Mouse (Mus musculus) midbrain, embryonic 12.5 days (tissue): Measurements from ENCODE around the gene Fkbp5. TPM values are rescaled to one million over a fixed set of nuclear protein-coding genes. Genes with fewer than 3 reads are reported as not detected.
A peak's percentile ranks its signal among the peaks of the same experiment; 100 is the strongest.
"Not testable (repeated sequence)": the region's sequence is repeated elsewhere in the genome, so short reads cannot be mapped to it uniquely, and the experiment has no call there.

ENCODE experiments used
- ATAC-seq: fragments of 200-750 bp; cut with Nextera tagmentation; 2 replicates; pipeline ENCODE4 v1.8.0; 2017; ENCODE audit warnings: low read depth, moderate TSS enrichment, moderate library complexity; ENCODE audit not compliant: low FRiP score
- H3K27ac ChIP-seq: fragments of 300-500 bp; sonication (generic); replicated peaks from 2 replicates; pipeline ENCODE4 v1.5.1; 2016; ENCODE audit warnings: mild to moderate bottlenecking
- H3K27me3 ChIP-seq: fragments of 300-500 bp; sonication (generic); 2 replicates; pipeline ENCODE4 v1.6.1; 2016; ENCODE audit warnings: mild to moderate bottlenecking
- H3K36me3 ChIP-seq: fragments of 300-500 bp; sonication (generic); 2 replicates; pipeline ENCODE4 v1.6.1; 2016
- H3K4me1 ChIP-seq: fragments of 300-500 bp; sonication (generic); 2 replicates; pipeline ENCODE4 v1.6.1; 2016
- H3K4me2 ChIP-seq: fragments of 300-500 bp; sonication (generic); replicated peaks from 2 replicates; pipeline ENCODE4 v1.6.1; 2016; ENCODE audit warnings: mild to moderate bottlenecking, moderate library complexity
- H3K4me3 ChIP-seq: fragments of 300-500 bp; sonication (generic); 2 replicates; pipeline ENCODE4 v1.5.1; 2016; ENCODE audit warnings: mild to moderate bottlenecking
- H3K9ac ChIP-seq: fragments of 300-500 bp; sonication (generic); replicated peaks from 2 replicates; pipeline ENCODE4 v1.6.1; 2016; ENCODE audit warnings: mild to moderate bottlenecking, moderate library complexity
- H3K9me3 ChIP-seq: fragments of 300-500 bp; sonication (generic); 2 replicates; pipeline ENCODE4 v1.6.1; 2016; ENCODE audit warnings: mild to moderate bottlenecking
- WGBS: fragments of 180-500 bp; shearing (Covaris S2); methylation state at CpG from one replicate; pipeline ENCODE4 v1.1.7; 2016; 5-methylcytosine and 5-hydroxymethylcytosine counted together
- polyA plus RNA-seq: library from polyadenylated mRNA; unstranded; fragments of >200 nt; fragmentation: Nextera tagmentation; extraction: Ambion mirVana; gene quantifications from 2 replicates; pipeline ENCODE4 v1.2.1, GENCODE M21; 2016

The Fkbp5 gene
- polyA plus RNA-seq, 1 experiment from 2014 or later: 38.2 TPM

DNA sequence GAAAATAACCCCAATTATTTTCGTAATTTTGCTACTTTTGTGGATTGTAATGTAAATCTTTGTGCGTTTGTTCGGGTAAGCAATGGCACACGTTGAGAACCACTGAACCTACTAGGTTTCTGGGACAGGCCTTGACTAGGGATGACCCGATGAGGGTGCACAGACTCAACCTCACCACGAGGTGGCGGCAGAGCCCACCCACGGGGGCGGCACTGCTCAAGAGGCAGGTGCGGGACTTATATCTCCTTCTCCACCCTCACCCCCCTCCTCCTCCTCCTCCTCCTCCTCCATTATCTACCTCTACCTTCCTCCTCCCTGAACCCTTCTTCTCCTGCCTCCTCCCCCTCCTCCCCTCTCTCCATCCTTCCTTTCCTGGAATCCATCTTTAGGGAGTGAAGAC lies 143.5 kb downstream of the Fkbp5 start:
- 15% methylated on average over 10 of the region's 10 CpGs for WGBS
- Histone ChIP-seq H3K27ac (no peak overlapping the region), H3K4me1 (no peaks in the 10 kb centered on the region), H3K4me2 (no peak overlapping the region), H3K36me3 (no peaks in the 10 kb centered on the region), H3K4me3 (no peak overlapping the region), H3K27me3 (peaks cover 34% of the 10 kb centered on the region), H3K9ac (no peak overlapping the region), H3K9me3 (no peaks in the 10 kb centered on the region)
- no peak for ATAC-seq

DNA sequence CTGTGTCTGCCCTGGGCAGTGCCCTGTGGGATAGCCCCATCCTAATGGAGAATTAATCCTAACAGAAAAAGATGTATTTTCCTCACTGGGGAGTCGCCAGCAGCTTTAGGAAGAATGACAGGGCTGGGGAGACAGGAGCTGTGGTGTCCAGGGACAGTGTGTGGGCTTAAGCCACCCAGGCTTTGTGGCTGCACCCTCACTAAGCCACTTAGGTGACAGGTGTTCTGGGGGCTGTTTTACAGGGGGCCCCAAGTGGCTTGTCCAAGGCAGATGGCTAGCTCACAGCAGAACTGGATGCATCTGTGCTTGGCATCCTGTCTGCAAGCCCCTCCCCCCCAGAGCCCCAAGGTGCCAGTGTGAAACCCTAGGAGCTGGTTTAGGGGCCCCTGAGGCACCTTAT lies 145.4 kb downstream of the Fkbp5 start:
- H3K4me2 ChIP-seq: no peak overlapping the region
- H3K9ac ChIP-seq: no peak overlapping the region
- WGBS: 69% methylated on average over 1 of the region's 1 CpGs
- no peak overlapping the region for H3K4me3 ChIP-seq
- no peaks in the 10 kb centered on the region for H3K4me1 ChIP-seq
- peaks cover 34% of the 10 kb centered on the region for H3K27me3 ChIP-seq
- no peaks in the 10 kb centered on the region for H3K9me3 ChIP-seq
- no peak overlapping the region for H3K27ac ChIP-seq
- no peak for ATAC-seq
- H3K36me3 ChIP-seq: no peaks in the 10 kb centered on the region

DNA sequence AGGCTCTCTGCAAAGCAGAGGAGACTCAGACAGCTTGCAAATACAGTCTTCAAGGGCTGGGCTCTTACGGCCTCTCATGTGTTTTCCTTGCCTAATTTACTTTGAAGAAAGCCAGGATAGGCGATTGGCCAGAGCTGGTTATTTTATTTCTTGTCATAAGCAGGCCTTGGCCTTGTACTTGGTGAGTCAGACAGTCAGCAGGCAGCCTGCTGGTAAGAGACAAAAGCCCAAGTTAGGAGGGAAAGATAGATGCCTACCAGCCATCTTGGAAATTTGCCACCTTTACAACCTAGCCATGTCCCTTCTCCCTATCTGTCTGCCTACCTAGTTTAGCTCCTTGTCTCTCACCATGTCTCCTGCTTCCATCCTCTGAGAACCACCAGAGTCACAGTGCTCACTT lies 146.0 kb downstream of the Fkbp5 start:
- 78% methylated on average over 2 of the region's 2 CpGs for WGBS
- peaks cover 28% of the 10 kb centered on the region for H3K27me3 ChIP-seq
- ATAC-seq: no peak

DNA sequence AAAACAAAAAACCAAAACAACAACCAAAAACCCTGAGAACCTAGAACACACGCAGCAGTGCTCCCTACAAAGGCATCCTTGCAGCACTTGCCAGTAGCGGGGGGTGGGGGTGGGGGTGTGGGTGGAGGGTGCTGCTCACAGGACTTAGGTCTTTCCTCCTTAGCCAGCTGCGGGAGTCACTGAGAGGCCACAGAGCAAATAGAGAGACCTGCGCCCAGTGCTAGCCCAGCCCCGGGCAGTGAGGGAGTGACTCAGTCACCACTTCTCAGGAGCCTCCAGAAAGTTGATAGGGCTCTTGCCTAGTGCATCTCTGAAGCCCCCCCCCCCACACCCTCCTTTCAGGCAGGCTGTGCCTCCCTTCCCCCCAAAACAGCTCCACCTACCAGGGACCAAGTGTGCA lies 148.3 kb downstream of the Fkbp5 start:
- no peak overlapping the region for H3K27ac ChIP-seq
- no peak overlapping the region for H3K4me2 ChIP-seq
- ATAC-seq: no peak
- 82% methylated on average over 5 of the region's 5 CpGs for WGBS
- no peak overlapping the region for H3K9ac ChIP-seq
- no peak overlapping the region for H3K4me3 ChIP-seq
- peaks cover 4% of the 10 kb centered on the region for H3K4me1 ChIP-seq
- H3K27me3 ChIP-seq: peaks cover 27% of the 10 kb centered on the region
- no peaks in the 10 kb centered on the region for H3K9me3 ChIP-seq
- no peaks in the 10 kb centered on the region for H3K36me3 ChIP-seq

More for the DNA sequence above, 146.0 kb downstream of the Fkbp5 start:
- Histone ChIP-seq H3K9me3 (no peaks in the 10 kb centered on the region), H3K4me1 (no peaks in the 10 kb centered on the region), H3K36me3 (no peaks in the 10 kb centered on the region), H3K4me2 (no peak overlapping the region), H3K4me3 (no peak overlapping the region), H3K9ac (no peak overlapping the region), H3K27ac (no peak overlapping the region)

DNA sequence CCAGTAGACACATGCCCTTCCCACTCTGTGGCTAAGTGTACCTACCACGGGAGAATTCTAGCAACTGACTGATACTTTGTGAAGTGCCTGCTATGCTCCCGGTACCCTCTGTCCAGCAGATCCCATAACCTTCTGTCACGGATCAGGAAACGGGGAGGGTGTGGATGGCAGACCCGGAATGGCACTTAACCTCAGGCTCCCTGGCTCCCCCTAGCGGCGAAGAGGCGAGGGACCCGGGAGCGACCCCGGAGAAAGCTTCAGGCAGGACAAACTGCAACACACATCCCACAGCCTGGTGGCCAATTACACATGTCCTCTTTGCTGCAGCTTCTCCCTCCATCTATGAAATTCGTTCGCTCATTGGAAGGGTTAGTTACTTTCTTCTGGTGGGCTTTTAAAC lies 148.9 kb downstream of the Fkbp5 start:
- Histone ChIP-seq H3K9ac (no peak overlapping the region), H3K9me3 (no peaks in the 10 kb centered on the region), H3K27me3 (peaks cover 28% of the 10 kb centered on the region), H3K4me2 (no peak overlapping the region), H3K36me3 (no peaks in the 10 kb centered on the region), H3K27ac (no peak overlapping the region), H3K4me3 (no peak overlapping the region), H3K4me1 (peaks cover 10% of the 10 kb centered on the region)
- no peak for ATAC-seq
- WGBS: 6% methylated on average over 13 of the region's 13 CpGs

DNA sequence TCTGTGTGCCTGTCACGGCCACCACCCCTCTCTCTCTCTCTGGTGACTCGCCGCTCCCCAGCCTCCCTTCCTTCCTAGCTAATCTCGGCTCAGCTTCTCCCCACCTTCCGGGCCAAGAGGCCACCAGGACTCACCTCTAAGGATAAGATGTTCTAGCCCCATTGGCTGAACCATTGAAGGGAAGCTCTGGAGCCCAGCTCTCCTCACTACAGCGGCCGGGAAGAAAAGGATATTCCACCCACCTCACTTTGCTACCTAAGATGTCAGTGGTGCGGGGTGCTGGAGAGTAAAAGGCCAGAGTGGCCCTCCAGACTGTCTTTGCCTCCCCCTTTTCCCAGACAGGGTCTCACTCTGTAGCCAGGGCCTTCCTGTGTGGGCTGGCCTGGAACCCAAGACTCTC lies 152.2 kb downstream of the Fkbp5 start, which contains the start of gene Tulp1:
Gene Tulp1 (minus strand): TSS at position 101 of the 400 bp plus-strand sequence.
- ATAC-seq: no peak
- Histone ChIP-seq H3K4me1 (peaks cover 24% of the 10 kb centered on the region), H3K9ac (no peak within 1 kb of the TSS), H3K4me2 (peak within 1 kb of the TSS; percentile 42), H3K4me3 (peak within 1 kb of the TSS; percentile 27), H3K9me3 (no peaks in the 10 kb centered on the region), H3K27me3 (peaks cover 58% of the 10 kb centered on the region), H3K36me3 (no peaks in the 10 kb centered on the region), H3K27ac (no peak within 1 kb of the TSS)
- WGBS: 22% methylated on average over 8 of the region's 8 CpGs

DNA sequence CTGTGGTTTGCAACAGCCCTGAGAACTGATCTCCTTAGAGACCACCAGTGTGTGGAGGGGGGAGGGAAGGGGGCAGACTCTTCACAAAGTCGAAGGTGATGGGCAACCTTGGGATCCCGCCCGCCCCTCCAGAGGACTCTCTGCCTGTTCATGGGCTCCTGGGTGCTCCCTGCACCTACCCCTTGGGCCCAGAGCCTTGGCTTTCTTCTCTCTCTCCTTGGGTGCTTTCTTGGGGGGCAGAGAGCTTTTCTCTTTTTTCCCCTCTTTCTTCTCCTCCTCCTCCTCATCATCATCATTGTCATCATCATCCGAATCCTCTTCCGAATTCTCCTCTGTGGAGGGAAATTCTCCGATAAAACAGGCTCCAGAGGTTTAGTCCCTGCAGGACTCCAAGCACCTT lies 153.8 kb downstream of the Fkbp5 start:
- Histone ChIP-seq H3K36me3 (no peaks in the 10 kb centered on the region), H3K9ac (no peak overlapping the region), H3K9me3 (0 out of 2 replicates have a peak, but pooled peaks cover 3% of the 10 kb centered on the region), H3K27ac (no peak overlapping the region), H3K4me2 (peak overlapping the region; percentile 42; the same call in 1 of the 2 replicates), H3K27me3 (peaks cover 74% of the 10 kb centered on the region), H3K4me1 (peaks cover 24% of the 10 kb centered on the region), H3K4me3 (peak overlapping the region; percentile 27; the same call in 1 of the 2 replicates)
- ATAC-seq: no peak
- 2% methylated on average over 6 of the region's 6 CpGs for WGBS

DNA sequence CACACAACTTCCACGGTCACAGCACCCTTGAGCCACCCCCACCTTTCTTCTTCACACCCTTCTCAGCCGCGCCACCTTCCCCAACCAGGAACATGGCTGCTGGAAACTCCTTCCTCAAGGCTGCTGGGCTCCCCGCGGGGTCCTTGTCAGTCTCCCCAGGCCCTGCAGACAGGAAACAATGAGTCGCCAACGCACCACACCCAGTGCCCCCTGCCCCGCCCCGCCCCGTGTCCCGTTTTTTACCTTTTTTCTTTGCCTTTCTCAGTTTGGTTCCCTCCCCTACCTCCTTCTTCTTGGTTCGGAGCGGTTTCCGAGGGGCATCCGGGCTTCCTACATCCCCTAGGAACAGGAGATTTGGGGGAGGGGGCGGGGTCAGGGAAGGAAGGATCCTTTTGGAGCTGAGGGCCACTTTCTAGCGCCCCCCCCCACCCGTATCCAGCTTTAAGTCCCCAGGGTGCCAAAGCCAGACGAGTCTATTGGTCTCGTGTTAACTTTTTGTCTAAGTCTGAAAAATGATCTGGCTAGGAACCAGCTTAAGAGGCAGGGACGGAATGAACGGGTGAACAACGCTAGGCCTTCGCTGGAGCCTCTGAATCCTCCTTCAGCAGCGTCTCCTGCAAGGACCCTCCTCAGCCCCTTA lies 154.6 kb downstream of the Fkbp5 start:
- peak overlapping the region; percentile 17 for H3K9ac ChIP-seq
- H3K27ac ChIP-seq: no peak overlapping the region
- H3K4me2 ChIP-seq: peak overlapping the region; percentile 57
- H3K4me1 ChIP-seq: peaks cover 24% of the 10 kb centered on the region
- no peak for ATAC-seq
- WGBS: 2% methylated on average over 25 of the region's 25 CpGs
- H3K36me3 ChIP-seq: no peaks in the 10 kb centered on the region
- 0 out of 2 replicates have a peak, but pooled peaks cover 3% of the 10 kb centered on the region for H3K9me3 ChIP-seq
- H3K4me3 ChIP-seq: peak overlapping the region; percentile 32
- H3K27me3 ChIP-seq: peaks cover 82% of the 10 kb centered on the region

DNA sequence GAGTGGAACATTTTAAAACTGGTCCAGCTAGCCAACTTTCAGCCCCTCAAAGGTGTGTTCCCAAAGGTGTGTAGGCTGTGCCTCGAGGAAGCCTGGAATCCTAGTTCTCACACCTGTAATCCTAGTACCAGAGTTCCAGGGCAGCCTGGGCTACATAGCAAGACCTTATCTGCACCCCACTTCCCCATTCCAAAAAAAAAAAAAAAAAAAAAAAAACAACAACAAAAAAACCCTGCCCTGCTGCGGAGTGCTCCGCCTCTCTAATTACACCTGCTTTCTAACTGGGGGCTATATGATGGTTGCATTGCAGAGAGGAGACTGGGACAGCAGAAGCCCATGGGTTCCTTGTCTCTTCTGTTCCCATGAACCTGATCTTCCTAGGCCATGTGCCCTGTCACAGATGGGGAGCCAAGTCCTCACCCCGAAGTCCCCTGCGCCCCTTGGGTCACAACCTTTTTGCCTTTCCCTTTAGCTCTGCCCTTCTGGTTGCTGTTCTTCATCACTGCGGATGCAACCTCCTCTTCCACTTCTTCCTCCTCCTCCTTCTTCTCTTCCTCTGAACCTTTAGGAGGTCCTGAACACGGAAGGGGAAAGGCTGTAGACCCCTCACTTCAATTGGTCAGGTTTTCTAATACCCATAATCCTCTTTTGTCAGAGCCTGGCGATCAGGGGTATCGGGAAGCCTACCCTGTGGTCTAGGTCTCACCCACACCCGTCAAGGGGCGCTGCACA lies 155.2 kb downstream of the Fkbp5 start:
- Histone ChIP-seq H3K27ac (no peak overlapping the region), H3K9ac (no peak overlapping the region), H3K9me3 (0 out of 2 replicates have a peak, but pooled peaks cover 3% of the 10 kb centered on the region), H3K4me2 (peak overlapping the region; percentile 57), H3K36me3 (no peaks in the 10 kb centered on the region), H3K27me3 (peaks cover 86% of the 10 kb centered on the region), H3K4me3 (peak overlapping the region; percentile 32), H3K4me1 (peaks cover 24% of the 10 kb centered on the region)
- 36% methylated on average over 11 of the region's 11 CpGs for WGBS
- ATAC-seq: no peak

DNA sequence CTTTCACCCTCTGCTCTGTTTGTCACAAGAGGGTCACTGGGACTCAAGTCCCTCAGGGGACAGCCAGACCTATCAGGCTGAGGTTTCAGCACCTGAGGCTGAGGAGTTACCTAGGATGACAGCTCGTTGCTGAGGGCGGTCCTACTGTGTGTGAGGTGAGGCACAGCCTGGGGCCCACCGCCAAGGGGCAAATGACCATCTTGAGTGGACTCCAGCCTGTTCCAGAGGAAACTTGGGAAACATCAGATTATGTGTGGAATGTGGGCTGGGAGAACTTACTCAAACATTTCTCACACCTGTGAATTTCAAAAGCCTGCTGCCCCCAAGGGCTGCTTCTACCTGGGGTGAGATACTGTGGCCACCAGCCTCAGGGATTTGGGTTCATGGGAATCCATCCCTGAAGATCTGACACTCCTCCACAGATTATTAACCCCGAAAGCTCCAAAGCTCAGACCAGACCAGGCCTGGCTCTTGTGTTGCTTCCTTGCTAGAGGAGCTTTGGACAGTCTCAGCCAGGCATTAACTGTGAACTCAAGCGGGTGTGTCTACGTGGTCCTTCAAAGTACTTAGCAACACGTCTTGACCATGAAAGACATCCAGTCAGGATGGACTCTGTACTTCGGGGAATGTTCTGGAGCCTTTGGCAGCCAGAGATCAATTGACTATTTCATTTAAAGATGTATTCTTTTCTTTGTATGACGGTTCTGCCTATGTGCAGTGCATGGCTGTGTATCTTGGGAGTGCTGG lies 156.6 kb downstream of the Fkbp5 start:
- WGBS: 83% methylated on average over 9 of the region's 9 CpGs
- Histone ChIP-seq H3K9ac (no peak overlapping the region), H3K27ac (no peak overlapping the region), H3K4me3 (no peak overlapping the region), H3K27me3 (peaks cover 88% of the 10 kb centered on the region), H3K9me3 (0 out of 2 replicates have a peak, but pooled peaks cover 3% of the 10 kb centered on the region), H3K36me3 (no peaks in the 10 kb centered on the region), H3K4me2 (no peak overlapping the region), H3K4me1 (peaks cover 24% of the 10 kb centered on the region)
- ATAC-seq: no peak

DNA sequence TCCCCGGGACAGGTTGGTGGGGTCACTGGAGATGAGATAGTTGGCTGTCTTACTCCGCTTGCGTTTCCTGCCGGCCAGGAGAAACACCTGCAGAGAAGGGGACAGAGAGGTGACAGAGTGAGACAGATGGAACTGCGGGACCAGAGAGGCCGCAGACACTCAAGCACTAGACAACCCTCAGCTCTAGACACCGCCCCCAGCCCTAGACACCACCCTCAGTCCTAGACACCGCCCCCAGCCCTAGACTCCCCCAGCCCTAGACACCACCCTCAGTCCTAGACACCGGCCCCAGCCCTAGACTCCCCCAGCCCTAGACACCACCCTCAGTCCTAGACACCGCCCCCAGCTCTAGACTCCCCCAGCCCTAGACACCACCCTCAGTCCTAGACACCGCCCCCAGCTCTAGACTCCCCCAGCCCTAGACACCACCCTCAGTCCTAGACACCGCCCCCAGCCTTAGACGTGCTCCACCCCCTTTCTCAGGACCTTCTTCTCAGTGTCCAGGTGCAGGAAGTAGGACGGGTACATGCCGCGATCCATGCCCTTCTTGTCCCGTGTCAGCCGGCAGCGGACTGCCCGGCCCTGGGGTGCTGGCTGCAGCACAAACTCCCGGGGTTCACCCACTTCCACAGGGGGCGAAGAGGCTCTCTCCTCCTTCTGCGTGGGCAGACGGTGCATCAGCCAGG lies 158.6 kb downstream of the Fkbp5 start:
- H3K27ac ChIP-seq, H3K36me3 ChIP-seq, H3K4me3 ChIP-seq, H3K4me2 ChIP-seq, H3K9me3 ChIP-seq, H3K9ac ChIP-seq, ATAC-seq: not testable (repeated sequence)
- 16% methylated on average over 24 of the region's 24 CpGs for WGBS
- Histone ChIP-seq H3K27me3 (peaks cover 72% of the 10 kb centered on the region), H3K4me1 (peaks cover 16% of the 10 kb centered on the region)
